Mouse (Mus musculus): ENCODE data around the gene Csf2rb2.
"Not testable (repeated sequence)": the region's sequence is repeated elsewhere in the genome, so short reads cannot be mapped to it uniquely, and the experiment has no call there.

GRCm38 (mm10) chr15:78340919-78341318, 35.4 kb upstream of the Csf2rb2 start:
- not testable (repeated sequence) for TF ChIP-seq CTCF, EP300 (IDR thresholded peaks at IDR 0.05; ENCODE audit: low read depth)

All from liver, embryonic 14.5 days (tissue).